Mouse (Mus musculus): ENCODE data around the gene Nkain1.

DNA sequence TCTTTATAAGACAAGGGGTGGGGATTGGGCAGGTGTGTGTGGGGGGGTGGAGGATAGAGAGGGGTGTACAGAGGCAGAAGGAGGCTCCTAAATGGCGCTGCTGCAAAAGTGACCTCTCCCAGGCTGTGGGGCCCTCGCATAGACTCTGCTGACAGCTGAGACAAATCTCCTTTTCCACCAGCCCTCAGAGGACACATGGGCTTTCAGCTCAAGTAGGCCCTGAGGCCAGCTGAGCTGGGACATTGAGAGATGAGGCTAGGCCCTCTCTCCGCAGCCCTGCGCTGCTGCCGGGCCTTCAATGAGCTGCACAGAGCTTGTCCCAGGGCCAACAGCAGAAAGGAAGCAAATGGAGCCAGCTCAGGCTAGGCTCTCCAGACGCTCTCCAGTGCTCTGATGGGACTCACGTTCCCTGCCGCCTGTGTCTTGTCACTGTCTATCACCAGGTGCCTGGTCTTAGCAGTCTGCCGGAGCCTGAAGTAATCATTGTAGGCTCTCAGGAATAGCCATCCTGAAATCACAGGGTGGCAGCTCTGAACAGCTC is 4.8 kb upstream of the Nkain1 start:
- TF ChIP-seq POLR2A (IDR thresholded peaks at IDR 0.05; ENCODE audit: insufficient read length, low read depth) (no peak), USF1 (IDR thresholded peaks at IDR 0.05; ENCODE audit: low read depth) (no peak), CEBPB (IDR thresholded peaks at IDR 0.05; ENCODE audit: insufficient read depth, poor library complexity, severe bottlenecking) (no peak), E2F4 (IDR thresholded peaks at IDR 0.05; ENCODE audit: insufficient read depth) (no peak), TCF12 (IDR thresholded peaks at IDR 0.05; ENCODE audit: insufficient read depth, poor library complexity, severe bottlenecking) (no peak), MAX (IDR thresholded peaks at IDR 0.05; ENCODE audit: low read depth) (no peak), POLR2AphosphoS2 (IDR thresholded peaks at IDR 0.05; ENCODE audit: insufficient read length, low read depth) (no peak), TCF3 (IDR thresholded peaks at IDR 0.05; ENCODE audit: insufficient read length, low read depth) (no peak), REST (IDR thresholded peaks at IDR 0.05; ENCODE audit: insufficient read depth, insufficient read length) (no peak), MYOD1 (IDR thresholded peaks at IDR 0.05; ENCODE audit: control insufficient read depth in 1 of 3, insufficient read length in 2 of 3, low read depth in 2 of 3) (no peak)
